Mouse (Mus musculus) CH12.LX (cell line): ENCODE measurements around the gene Ank3.

Experiments used
- CTCF ChIP-seq, 2 experiments: IDR thresholded peaks in 1 of 2; conservative IDR thresholded peaks in 1 of 2; 2 replicates each; pipeline ENCODE4 v1.5.1; 2011 to 2012; ENCODE audit warnings: low read depth in 2 of 2, low read length in 2 of 2, improper control_type of control experiment in 1 of 2, inconsistent platforms in 1 of 2, mild to moderate bottlenecking in 1 of 2, moderate library complexity in 1 of 2
- MAX ChIP-seq: IDR thresholded peaks from 2 replicates; pipeline ENCODE4 v1.6.1; 2011; ENCODE audit warnings: low read length, improper control_type of control experiment
- POLR2A ChIP-seq: IDR thresholded peaks from 2 replicates; pipeline ENCODE4 v1.6.1; 2011; ENCODE audit warnings: low read depth, mild to moderate bottlenecking, improper control_type of control experiment, low read length
- RAD21 ChIP-seq: IDR thresholded peaks from 2 replicates; pipeline ENCODE4 v1.6.1; 2011; ENCODE audit warnings: low read depth, mild to moderate bottlenecking, low read length, improper control_type of control experiment, moderate library complexity
- SIN3A ChIP-seq: IDR thresholded peaks from 2 replicates; pipeline ENCODE4 v1.6.1; 2012; ENCODE audit warnings: low read length, improper control_type of control experiment, inconsistent platforms
- TBP ChIP-seq: conservative IDR thresholded peaks from 2 replicates; pipeline ENCODE4 v1.6.1; 2011; ENCODE audit warnings: low read depth, low read length, improper control_type of control experiment
- TCF12 ChIP-seq: IDR thresholded peaks from 2 replicates; pipeline ENCODE4 v1.6.1; 2014; ENCODE audit warnings: low read depth, mild to moderate bottlenecking, inconsistent platforms, low read length, improper control_type of control experiment

- TF ChIP-seq RAD21 (no peak), CTCF (conservative IDR thresholded peaks at IDR 0.05 in 1 of 2, IDR thresholded peaks at IDR 0.05 in 1 of 2; ENCODE audit: low read depth in 2 of 2, low read length in 2 of 2) (no peak), POLR2A (no peak), MAX (no peak), TBP (no peak), TCF12 (no peak), SIN3A (no peak)
Observed at GRCm38 (mm10) chr10:69947093-69947492, 548.5 kb downstream of the Ank3 start.
